Mouse (Mus musculus): ENCODE results near the gene Slc44a3. TPM values are rescaled to one million over a fixed set of nuclear protein-coding genes. Genes with fewer than 3 reads are reported as not detected.

Gene Slc44a3
- total RNA-seq, 2 experiments from 2014 or later = 0.22 TPM; not detected in 1

GRCm38 (mm10) chr3:121467094-121467552 is 65.1 kb downstream of the Slc44a3 start:
- intact Hi-C loops (cut with DNase I) = no loop called here
- no peak for DNase-seq

GRCm38 (mm10) chr3:121465795-121466194 is 66.4 kb downstream of the Slc44a3 start:
- intact Hi-C loops (cut with DNase I) = no loop called here
- no peak for DNase-seq

GRCm38 (mm10) chr3:121464733-121465305 is 67.4 kb downstream of the Slc44a3 start:
- intact Hi-C loops (cut with DNase I) = no loop called here
- DNase-seq = no peak

- intact Hi-C loops (cut with DNase I) = no loop called here
Measured at GRCm38 (mm10) chr3:121462782-121463181, 69.4 kb downstream of the Slc44a3 start.

GRCm38 (mm10) chr3:121461477-121461876 is 70.7 kb downstream of the Slc44a3 start:
- intact Hi-C loops (cut with DNase I) = no loop called here
- DNase-seq = no peak

More at GRCm38 (mm10) chr3:121462782-121463181, 69.4 kb downstream of the Slc44a3 start:
- no peak for DNase-seq

- DNase-seq = no peak
- intact Hi-C loops (cut with DNase I) = no loop called here
Measured at GRCm38 (mm10) chr3:121460473-121461193, 71.6 kb downstream of the Slc44a3 start.

GRCm38 (mm10) chr3:121458545-121459492 is 73.4 kb downstream of the Slc44a3 start:
- DNase-seq = no peak
- intact Hi-C loops (cut with DNase I) = no loop called here

- intact Hi-C loops (cut with DNase I) = no loop called here
- no peak for DNase-seq
Measured at GRCm38 (mm10) chr3:121451404-121451803, 80.8 kb downstream of the Slc44a3 start.

- DNase-seq = no peak
- intact Hi-C loops (cut with DNase I) = no loop called here
Measured at GRCm38 (mm10) chr3:121449527-121449926, 82.7 kb downstream of the Slc44a3 start.

- intact Hi-C loops (cut with DNase I) = no loop called here
- no peak for DNase-seq
Measured at GRCm38 (mm10) chr3:121448606-121449005, 83.6 kb downstream of the Slc44a3 start.

GRCm38 (mm10) chr3:121448029-121448468 is 84.2 kb downstream of the Slc44a3 start:
- intact Hi-C loops (cut with DNase I) = no loop called here
- no peak for DNase-seq

- intact Hi-C loops (cut with DNase I) = no loop called here
- DNase-seq = no peak
Measured at GRCm38 (mm10) chr3:121446454-121446853, 85.8 kb downstream of the Slc44a3 start.

- intact Hi-C loops (cut with DNase I) = no loop called here
- no peak for DNase-seq
Measured at GRCm38 (mm10) chr3:121444414-121444813, 87.8 kb downstream of the Slc44a3 start.

GRCm38 (mm10) chr3:121443861-121444271 is 88.3 kb downstream of the Slc44a3 start:
- intact Hi-C loops (cut with DNase I) = loop anchor here (2.0 kb wide), 1 partner anchor 17 kb away; the partner anchor contains the start of gene Cnn3
- DNase-seq = no peak

GRCm38 (mm10) chr3:121442288-121442687 is 89.9 kb downstream of the Slc44a3 start:
- intact Hi-C loops (cut with DNase I) = loop anchor here (2.0 kb wide), 1 partner anchor 15 kb away; the partner anchor contains the start of gene Cnn3
- no peak for DNase-seq

GRCm38 (mm10) chr3:121441504-121441903 is 90.7 kb downstream of the Slc44a3 start:
- DNase-seq = no peak
- intact Hi-C loops (cut with DNase I) = no loop called here

- DNase-seq = peak in 1 of 2 experiments; percentile 46
- intact Hi-C loops (cut with DNase I) = no loop called here
Measured at GRCm38 (mm10) chr3:121439623-121440161, 92.5 kb downstream of the Slc44a3 start.

GRCm38 (mm10) chr3:121437996-121438395 is 94.2 kb downstream of the Slc44a3 start:
- intact Hi-C loops (cut with DNase I) = no loop called here
- DNase-seq = no peak

- no peak for DNase-seq
- intact Hi-C loops (cut with DNase I) = no loop called here
Measured at GRCm38 (mm10) chr3:121437070-121437469, 95.1 kb downstream of the Slc44a3 start.

GRCm38 (mm10) chr3:121435296-121435695 is 96.9 kb downstream of the Slc44a3 start:
- no peak for DNase-seq
- intact Hi-C loops (cut with DNase I) = no loop called here
